Mouse (Mus musculus): ENCODE data around the gene Tpx2. TPM values are rescaled to one million over a fixed set of nuclear protein-coding genes. Genes with fewer than 3 reads are reported as not detected.

Gene Tpx2
- polyA plus RNA-seq, 1 experiment from 2014 or later: 153 TPM

- no peak for DNase-seq (ENCODE audit: low spot score)
- no peaks in the 10 kb centered on the region for H3K9me3 ChIP-seq (replicated peaks)
- peaks cover 9% of the 10 kb centered on the region for H3K4me1 ChIP-seq
- H3K27me3 ChIP-seq (ENCODE audit: low read depth, poor library complexity, severe bottlenecking): no peaks in the 10 kb centered on the region
- H3K4me3 ChIP-seq: no peak overlapping the region
- no peak overlapping the region for H3K27ac ChIP-seq (replicated peaks)
- 96% methylated on average over 3 of the region's 3 CpGs for WGBS
- H3K36me3 ChIP-seq: peaks cover 54% of the 10 kb centered on the region
Measured at GRCm38 (mm10) chr2:152896926-152897325, 49.2 kb downstream of the Tpx2 start.

- H3K27ac ChIP-seq (replicated peaks): no peak overlapping the region
- no peak for DNase-seq (ENCODE audit: low spot score)
- H3K27me3 ChIP-seq (ENCODE audit: low read depth, poor library complexity, severe bottlenecking): 0 out of 2 replicates have a peak, but pooled peaks cover 2% of the 10 kb centered on the region
- WGBS: 75% methylated on average over 6 of the region's 6 CpGs
- H3K4me3 ChIP-seq: no peak overlapping the region
- no peaks in the 10 kb centered on the region for H3K9me3 ChIP-seq (replicated peaks)
- H3K36me3 ChIP-seq: peaks cover 33% of the 10 kb centered on the region
- H3K4me1 ChIP-seq: peaks cover 20% of the 10 kb centered on the region
Measured at GRCm38 (mm10) chr2:152899011-152899410, 51.2 kb downstream of the Tpx2 start.

GRCm38 (mm10) chr2:152901296-152901695 lies 53.5 kb downstream of the Tpx2 start:
- Histone ChIP-seq H3K4me1 (peaks cover 32% of the 10 kb centered on the region), H3K9me3 (replicated peaks) (no peaks in the 10 kb centered on the region), H3K36me3 (peaks cover 10% of the 10 kb centered on the region), H3K27me3 (ENCODE audit: low read depth, poor library complexity, severe bottlenecking) (0 out of 2 replicates have a peak, but pooled peaks cover 2% of the 10 kb centered on the region), H3K4me3 (no peak overlapping the region), H3K27ac (replicated peaks) (no peak overlapping the region)
- DNase-seq (ENCODE audit: low spot score): no peak
- 92% methylated on average over 15 of the region's 15 CpGs for WGBS

- H3K4me1 ChIP-seq: peaks cover 44% of the 10 kb centered on the region
- H3K27ac ChIP-seq (replicated peaks): no peak overlapping the region
- H3K9me3 ChIP-seq (replicated peaks): no peaks in the 10 kb centered on the region
- H3K27me3 ChIP-seq (ENCODE audit: low read depth, poor library complexity, severe bottlenecking): 0 out of 2 replicates have a peak, but pooled peaks cover 2% of the 10 kb centered on the region
- peaks cover 7% of the 10 kb centered on the region; the same call in 1 of the 2 replicates for H3K36me3 ChIP-seq
- DNase-seq (ENCODE audit: low spot score): no peak
- 21% methylated on average over 3 of the region's 3 CpGs for WGBS
- no peak overlapping the region for H3K4me3 ChIP-seq
Measured at GRCm38 (mm10) chr2:152902658-152903057, 54.9 kb downstream of the Tpx2 start.

GRCm38 (mm10) chr2:152903586-152903985 lies 55.8 kb downstream of the Tpx2 start:
- Histone ChIP-seq H3K4me3 (no peak overlapping the region), H3K36me3 (peaks cover 7% of the 10 kb centered on the region; the same call in 1 of the 2 replicates), H3K27me3 (ENCODE audit: low read depth, poor library complexity, severe bottlenecking) (0 out of 2 replicates have a peak, but pooled peaks cover 2% of the 10 kb centered on the region), H3K4me1 (peaks cover 45% of the 10 kb centered on the region), H3K9me3 (replicated peaks) (no peaks in the 10 kb centered on the region), H3K27ac (replicated peaks) (no peak overlapping the region)
- no peak for DNase-seq (ENCODE audit: low spot score)
- 89% methylated on average over 4 of the region's 4 CpGs for WGBS

- Histone ChIP-seq H3K4me1 (peaks cover 45% of the 10 kb centered on the region), H3K4me3 (no peak overlapping the region), H3K9me3 (replicated peaks) (no peaks in the 10 kb centered on the region), H3K27me3 (ENCODE audit: low read depth, poor library complexity, severe bottlenecking) (0 out of 2 replicates have a peak, but pooled peaks cover 2% of the 10 kb centered on the region), H3K36me3 (peaks cover 7% of the 10 kb centered on the region; the same call in 1 of the 2 replicates), H3K27ac (replicated peaks) (no peak overlapping the region)
- no peak for DNase-seq (ENCODE audit: low spot score)
- WGBS: 77% methylated on average over 5 of the region's 5 CpGs
Measured at GRCm38 (mm10) chr2:152904127-152904643, 56.4 kb downstream of the Tpx2 start.

- peaks cover 45% of the 10 kb centered on the region for H3K4me1 ChIP-seq
- H3K4me3 ChIP-seq: no peak overlapping the region
- WGBS: 68% methylated on average over 11 of the region's 11 CpGs
- H3K9me3 ChIP-seq (replicated peaks): no peaks in the 10 kb centered on the region
- no peaks in the 10 kb centered on the region for H3K36me3 ChIP-seq
- peaks cover 4% of the 10 kb centered on the region; the same call in 1 of the 2 replicates for H3K27me3 ChIP-seq (ENCODE audit: low read depth, poor library complexity, severe bottlenecking)
- H3K27ac ChIP-seq (replicated peaks): no peak overlapping the region
- DNase-seq (ENCODE audit: low spot score): no peak
Measured at GRCm38 (mm10) chr2:152905036-152905829, 57.5 kb downstream of the Tpx2 start.

- H3K27ac ChIP-seq (replicated peaks): no peak overlapping the region
- no peaks in the 10 kb centered on the region for H3K9me3 ChIP-seq (replicated peaks)
- H3K4me1 ChIP-seq: peaks cover 47% of the 10 kb centered on the region
- H3K27me3 ChIP-seq (ENCODE audit: low read depth, poor library complexity, severe bottlenecking): peaks cover 16% of the 10 kb centered on the region
- H3K4me3 ChIP-seq: no peak overlapping the region
- DNase-seq (ENCODE audit: low spot score): no peak
- 69% methylated on average over 9 of the region's 9 CpGs for WGBS
- H3K36me3 ChIP-seq: no peaks in the 10 kb centered on the region
Measured at GRCm38 (mm10) chr2:152906274-152907037, 58.7 kb downstream of the Tpx2 start.

- WGBS: 55% methylated on average over 14 of the region's 14 CpGs
- no peaks in the 10 kb centered on the region for H3K36me3 ChIP-seq
- H3K27me3 ChIP-seq (ENCODE audit: low read depth, poor library complexity, severe bottlenecking): peaks cover 25% of the 10 kb centered on the region
- H3K9me3 ChIP-seq (replicated peaks): no peaks in the 10 kb centered on the region
- H3K4me1 ChIP-seq: peaks cover 38% of the 10 kb centered on the region
- H3K4me3 ChIP-seq: no peak overlapping the region
- DNase-seq (ENCODE audit: low spot score): no peak
- no peak overlapping the region; the same call in 1 of the 2 replicates for H3K27ac ChIP-seq (replicated peaks)
Measured at GRCm38 (mm10) chr2:152907114-152907943, 59.6 kb downstream of the Tpx2 start.

- WGBS: 88% methylated on average over 6 of the region's 6 CpGs
- Histone ChIP-seq H3K4me1 (peaks cover 34% of the 10 kb centered on the region), H3K27me3 (ENCODE audit: low read depth, poor library complexity, severe bottlenecking) (peaks cover 48% of the 10 kb centered on the region), H3K9me3 (replicated peaks) (no peaks in the 10 kb centered on the region), H3K27ac (replicated peaks) (no peak overlapping the region), H3K36me3 (no peaks in the 10 kb centered on the region), H3K4me3 (no peak overlapping the region)
- no peak for DNase-seq (ENCODE audit: low spot score)
Measured at GRCm38 (mm10) chr2:152909848-152910247, 62.1 kb downstream of the Tpx2 start.

GRCm38 (mm10) chr2:152911031-152911430 lies 63.3 kb downstream of the Tpx2 start, which contains the start of gene Mylk2:
Gene Mylk2 (plus strand): TSS chr2:152911352.
- 28% methylated on average over 12 of the region's 12 CpGs for WGBS
- Histone ChIP-seq H3K27me3 (ENCODE audit: low read depth, poor library complexity, severe bottlenecking) (peaks cover 55% of the 10 kb centered on the region), H3K27ac (replicated peaks) (no peak within 1 kb of the TSS), H3K4me1 (peaks cover 28% of the 10 kb centered on the region), H3K9me3 (replicated peaks) (no peaks in the 10 kb centered on the region), H3K36me3 (no peaks in the 10 kb centered on the region), H3K4me3 (no peak within 1 kb of the TSS)
- no peak for DNase-seq (ENCODE audit: low spot score)

GRCm38 (mm10) chr2:152911432-152911831 lies 63.7 kb downstream of the Tpx2 start:
- no peak overlapping the region for H3K27ac ChIP-seq (replicated peaks)
- H3K4me1 ChIP-seq: peaks cover 28% of the 10 kb centered on the region
- no peak overlapping the region for H3K4me3 ChIP-seq
- no peaks in the 10 kb centered on the region for H3K9me3 ChIP-seq (replicated peaks)
- peaks cover 55% of the 10 kb centered on the region for H3K27me3 ChIP-seq (ENCODE audit: low read depth, poor library complexity, severe bottlenecking)
- no peak for DNase-seq (ENCODE audit: low spot score)
- H3K36me3 ChIP-seq: no peaks in the 10 kb centered on the region
- WGBS: 24% methylated on average over 6 of the region's 6 CpGs

Data from midbrain, embryonic 10.5 days (tissue).